Mouse (Mus musculus): ENCODE measurements around the gene Zfp503. TPM values are rescaled to one million over a fixed set of nuclear protein-coding genes. Genes with fewer than 3 reads are reported as not detected.

Gene Zfp503
- polyA plus RNA-seq, 1 experiment from 2014 or later = 25.8 TPM

GRCm38 (mm10) chr14:21983311-21983949, 6.0 kb downstream of the Zfp503 start:
- Histone ChIP-seq H3K4me1 (peaks cover 28% of the 10 kb centered on the region), H3K4me2 (replicated peaks) (peak overlapping the region; percentile 80), H3K9me3 (no peaks in the 10 kb centered on the region), H3K36me3 (peaks cover 14% of the 10 kb centered on the region), H3K4me3 (peak overlapping the region; percentile 53), H3K9ac (peak overlapping the region; percentile 87), H3K27ac (peak overlapping the region; percentile 88), H3K27me3 (peaks cover 16% of the 10 kb centered on the region; the same call in 1 of the 2 replicates)
- WGBS = 2% methylated on average over 22 of the region's 22 CpGs
- no peak for ATAC-seq (ENCODE audit: low FRiP score, low read depth)

GRCm38 (mm10) chr14:21982592-21983310, 6.7 kb downstream of the Zfp503 start:
- H3K4me1 ChIP-seq = peaks cover 28% of the 10 kb centered on the region
- no peak for ATAC-seq (ENCODE audit: low FRiP score, low read depth)
- peak overlapping the region; percentile 80 for H3K4me2 ChIP-seq (replicated peaks)
- H3K9me3 ChIP-seq = 0 out of 2 replicates have a peak, but pooled peaks cover 2% of the 10 kb centered on the region
- 4% methylated on average over 38 of the region's 38 CpGs for WGBS
- H3K27ac ChIP-seq = peak overlapping the region; percentile 88
- H3K27me3 ChIP-seq = peaks cover 16% of the 10 kb centered on the region; the same call in 1 of the 2 replicates
- peak overlapping the region; percentile 87 for H3K9ac ChIP-seq
- H3K4me3 ChIP-seq = peak overlapping the region; percentile 53
- peaks cover 14% of the 10 kb centered on the region for H3K36me3 ChIP-seq

- ATAC-seq (ENCODE audit: low FRiP score, low read depth) = no peak
- Histone ChIP-seq H3K4me1 (peaks cover 28% of the 10 kb centered on the region), H3K36me3 (peaks cover 14% of the 10 kb centered on the region), H3K4me3 (peak overlapping the region; percentile 53), H3K4me2 (replicated peaks) (peak overlapping the region; percentile 80), H3K27me3 (peaks cover 16% of the 10 kb centered on the region; the same call in 1 of the 2 replicates), H3K27ac (peak overlapping the region; percentile 88), H3K9me3 (0 out of 2 replicates have a peak, but pooled peaks cover 5% of the 10 kb centered on the region), H3K9ac (peak overlapping the region; percentile 87)
- WGBS = 20% methylated on average over 14 of the region's 14 CpGs
Observed at GRCm38 (mm10) chr14:21982096-21982591, 7.3 kb downstream of the Zfp503 start.

GRCm38 (mm10) chr14:21981462-21981861, 7.9 kb downstream of the Zfp503 start:
- H3K4me3 ChIP-seq = peak overlapping the region; percentile 29
- 1% methylated on average over 22 of the region's 22 CpGs for WGBS

GRCm38 (mm10) chr14:21968978-21969377, 20.4 kb downstream of the Zfp503 start:
- no peak overlapping the region for H3K4me2 ChIP-seq (replicated peaks)
- H3K9ac ChIP-seq = no peak overlapping the region
- H3K36me3 ChIP-seq = no peaks in the 10 kb centered on the region
- H3K4me1 ChIP-seq = no peaks in the 10 kb centered on the region
- H3K27ac ChIP-seq = no peak overlapping the region
- peak; percentile 54; the same call in 1 of the 2 replicates for ATAC-seq (ENCODE audit: low FRiP score, low read depth)
- 18% methylated on average over 4 of the region's 4 CpGs for WGBS
- peaks cover 5% of the 10 kb centered on the region for H3K9me3 ChIP-seq
- no peak overlapping the region for H3K4me3 ChIP-seq
- peaks cover 30% of the 10 kb centered on the region for H3K27me3 ChIP-seq

More at GRCm38 (mm10) chr14:21981462-21981861, 7.9 kb downstream of the Zfp503 start:
- peak; percentile 76 for ATAC-seq (ENCODE audit: low FRiP score, low read depth)
- peaks cover 9% of the 10 kb centered on the region for H3K9me3 ChIP-seq
- peaks cover 16% of the 10 kb centered on the region; the same call in 1 of the 2 replicates for H3K27me3 ChIP-seq
- H3K36me3 ChIP-seq = peaks cover 14% of the 10 kb centered on the region
- 0 out of 2 replicates have a peak overlapping the region, but pooled peaks have one; percentile 39 for H3K27ac ChIP-seq
- H3K9ac ChIP-seq = no peak overlapping the region
- H3K4me1 ChIP-seq = peaks cover 28% of the 10 kb centered on the region
- H3K4me2 ChIP-seq (replicated peaks) = peak overlapping the region; percentile 80

- H3K4me1 ChIP-seq = 0 out of 2 replicates have a peak, but pooled peaks cover under 1% of the 10 kb centered on the region
- H3K9me3 ChIP-seq = peaks cover 5% of the 10 kb centered on the region
- WGBS = 31% methylated on average over 12 of the region's 12 CpGs
- no peak overlapping the region for H3K27ac ChIP-seq
- H3K36me3 ChIP-seq = no peaks in the 10 kb centered on the region
- H3K4me3 ChIP-seq = no peak overlapping the region
- no peak for ATAC-seq (ENCODE audit: low FRiP score, low read depth)
- H3K4me2 ChIP-seq (replicated peaks) = no peak overlapping the region
- no peak overlapping the region for H3K9ac ChIP-seq
- peaks cover 34% of the 10 kb centered on the region for H3K27me3 ChIP-seq
Observed at GRCm38 (mm10) chr14:21967375-21968010, 21.9 kb downstream of the Zfp503 start.

- H3K4me3 ChIP-seq = no peak overlapping the region
- no peak overlapping the region for H3K4me2 ChIP-seq (replicated peaks)
- H3K27me3 ChIP-seq = peaks cover 34% of the 10 kb centered on the region
- ATAC-seq (ENCODE audit: low FRiP score, low read depth) = no peak
- H3K27ac ChIP-seq = no peak overlapping the region
- peaks cover under 1% of the 10 kb centered on the region for H3K9me3 ChIP-seq
- no peak overlapping the region for H3K9ac ChIP-seq
- WGBS = 42% methylated on average over 5 of the region's 5 CpGs
- H3K4me1 ChIP-seq = 0 out of 2 replicates have a peak, but pooled peaks cover 3% of the 10 kb centered on the region
- H3K36me3 ChIP-seq = no peaks in the 10 kb centered on the region
Observed at GRCm38 (mm10) chr14:21966276-21966675, 23.1 kb downstream of the Zfp503 start.

GRCm38 (mm10) chr14:21962381-21963050, 26.9 kb downstream of the Zfp503 start:
- H3K27me3 ChIP-seq = peaks cover 33% of the 10 kb centered on the region
- ATAC-seq (ENCODE audit: low FRiP score, low read depth) = no peak
- peaks cover 28% of the 10 kb centered on the region for H3K4me1 ChIP-seq
- H3K4me2 ChIP-seq (replicated peaks) = no peak overlapping the region
- H3K36me3 ChIP-seq = no peaks in the 10 kb centered on the region
- no peak overlapping the region for H3K27ac ChIP-seq
- WGBS = 36% methylated on average over 22 of the region's 22 CpGs
- no peak overlapping the region for H3K9ac ChIP-seq
- H3K4me3 ChIP-seq = no peak overlapping the region
- no peaks in the 10 kb centered on the region for H3K9me3 ChIP-seq

- Histone ChIP-seq H3K9ac (no peak overlapping the region), H3K4me3 (no peak overlapping the region), H3K4me2 (replicated peaks) (no peak overlapping the region), H3K9me3 (no peaks in the 10 kb centered on the region), H3K27me3 (peaks cover 26% of the 10 kb centered on the region), H3K4me1 (peaks cover 31% of the 10 kb centered on the region), H3K27ac (no peak overlapping the region), H3K36me3 (no peaks in the 10 kb centered on the region)
- ATAC-seq (ENCODE audit: low FRiP score, low read depth) = no peak
- 57% methylated on average over 8 of the region's 8 CpGs for WGBS
Observed at GRCm38 (mm10) chr14:21959243-21959642, 30.2 kb downstream of the Zfp503 start.

- H3K4me3 ChIP-seq = no peak overlapping the region
- peaks cover 31% of the 10 kb centered on the region for H3K4me1 ChIP-seq
- no peaks in the 10 kb centered on the region for H3K36me3 ChIP-seq
- no peak for ATAC-seq (ENCODE audit: low FRiP score, low read depth)
- peaks cover 30% of the 10 kb centered on the region for H3K27me3 ChIP-seq
- no peaks in the 10 kb centered on the region for H3K9me3 ChIP-seq
- H3K27ac ChIP-seq = no peak overlapping the region
- WGBS = 62% methylated on average over 5 of the region's 5 CpGs
- no peak overlapping the region for H3K4me2 ChIP-seq (replicated peaks)
- H3K9ac ChIP-seq = no peak overlapping the region
Observed at GRCm38 (mm10) chr14:21958643-21959042, 30.8 kb downstream of the Zfp503 start.

- Histone ChIP-seq H3K4me2 (replicated peaks) (peak overlapping the region; percentile 37), H3K4me3 (no peak overlapping the region), H3K9me3 (peaks cover 6% of the 10 kb centered on the region; the same call in 1 of the 2 replicates), H3K4me1 (peaks cover 21% of the 10 kb centered on the region), H3K27me3 (peaks cover 43% of the 10 kb centered on the region), H3K36me3 (no peaks in the 10 kb centered on the region), H3K27ac (peak overlapping the region; percentile 15; the same call in 1 of the 2 replicates), H3K9ac (no peak overlapping the region)
- 0 out of 2 replicates have a peak, but pooled peaks have one; percentile 7 for ATAC-seq (ENCODE audit: low FRiP score, low read depth)
- 27% methylated on average over 7 of the region's 7 CpGs for WGBS
Observed at GRCm38 (mm10) chr14:21952541-21952940, 36.9 kb downstream of the Zfp503 start.
